13 mouse cellular contexts compared by ENCODE assay signal in genomic region chr3:55119275-55119898, GRCm38 (mm10). TPM values are rescaled to one million over a fixed set of nuclear protein-coding genes. Genes with fewer than 3 reads are reported as not detected.
A peak's percentile ranks its signal among the peaks of the same experiment; 100 is the strongest.
DNase-seq lines count a peak whose midpoint lies in the region; TF ChIP-seq lines count a peak whose summit lies in the region.
"Had no signal": no experiment of that assay in that cellular context is flagged by ENCODE, and none has a peak within 500 bp of the region (broad histone marks: within the 10 kb centered on the region; RNA-seq: fewer than 3 reads in every experiment).

No protein-coding gene starts in this region.

- TF ChIP-seq CTCF in layer of hippocampus, adult 2 months (conservative IDR thresholded peaks at IDR 0.05): no peak

- no peak for DNase-seq in layer of hippocampus, adult 2 months (ENCODE audit: low spot score in 2 of 2)
- no peak for DNase-seq in layer of hippocampus, postnatal 14 days (ENCODE audit: low spot score in 2 of 2)
- peak; percentile 56 for DNase-seq in fibroblast of lung, adult 2 months (ENCODE audit: low read depth)
- DNase-seq in heart, postnatal 10 days: peak; percentile 58 to 62
- DNase-seq in lung, postnatal 4 days: peak; percentile 22 to 51
- no peak for DNase-seq in left cerebral cortex, adult 9 months (ENCODE audit: low spot score in 2 of 2)
- no peak for DNase-seq in MN1 (ENCODE audit: low spot score)
- DNase-seq: cerebellum, adult 9-10 months; kidney, adult 8-10 months; right cerebral cortex, postnatal 14 days had no signal

- peak overlapping the region; percentile 32; the same call in 1 of the 2 replicates for H3K27ac ChIP-seq in layer of hippocampus, adult 2 months
- H3K27ac ChIP-seq: heart, embryonic 15.5 days; left cerebral cortex, adult 2 months; macrophage had no signal

- intact Hi-C loops in heart, postnatal 10 days (cut with DNase I): no loop called here

- no peak overlapping the region for H3K4me3 ChIP-seq in layer of hippocampus, adult 2 months
- H3K4me3 ChIP-seq: heart, embryonic 15.5 days; left cerebral cortex, adult 2 months had no signal

RNA-seq across cellular contexts. Expression of gene Spg20, which starts 7.5 kb away (rescaled TPM):
- total RNA-seq in layer of hippocampus, adult 2 months (2021): 10 to 100 TPM; 39.7 to 51.1 TPM
- 10 to 100 TPM; 24.6 to 27.0 TPM for total RNA-seq in layer of hippocampus, postnatal 14 days (2021)
- 10 to 100 TPM; 38.7 to 45.3 TPM for total RNA-seq in heart, postnatal 10 days (2021)

RNA-seq across cellular contexts. Expression of gene Ccdc169, which starts 17.8 kb away (rescaled TPM):
- under 1 TPM; 0.27 to 0.36 TPM for total RNA-seq in layer of hippocampus, adult 2 months (2021)
- not detected for total RNA-seq in layer of hippocampus, postnatal 14 days (2021)
- under 1 TPM; 0.10 to 0.15 TPM for total RNA-seq in heart, postnatal 10 days (2021)

Comparison
In these comparisons a context has a peak if more than half of its experiments do, and no peak if none do; other contexts are left out.
1. DNase-seq: peak in fibroblast of lung, adult 2 months (single experiment), heart, postnatal 10 days (2 of 2) and lung, postnatal 4 days (2 of 2); none in layer of hippocampus, adult 2 months (0 of 2), layer of hippocampus, postnatal 14 days (0 of 2), left cerebral cortex, adult 9 months (0 of 2) and MN1 (single experiment).